Mouse (Mus musculus) mesoderm, embryonic 11.5 days (tissue): ENCODE results near the gene Rmnd1.

Source experiments
- DNase-seq: peaks from one replicate; pipeline ENCODE4 v3.0.0-alpha.2; 2012; ENCODE audit warnings: low read depth, low spot score

The Rmnd1 gene

GRCm38 (mm10) chr10:4391851-4392250 is 40.3 kb downstream of the Rmnd1 start:
- DNase-seq = no peak

- DNase-seq = no peak
Measured at GRCm38 (mm10) chr10:4391076-4391475, 41.1 kb downstream of the Rmnd1 start.

GRCm38 (mm10) chr10:4390550-4390949 is 41.6 kb downstream of the Rmnd1 start:
- DNase-seq = no peak

- no peak for DNase-seq
Measured at GRCm38 (mm10) chr10:4389461-4390112, 42.6 kb downstream of the Rmnd1 start.

- DNase-seq = no peak
Measured at GRCm38 (mm10) chr10:4389036-4389435, 43.2 kb downstream of the Rmnd1 start.

- DNase-seq = peak; percentile 30
Measured at GRCm38 (mm10) chr10:4388384-4388745, 43.8 kb downstream of the Rmnd1 start.

GRCm38 (mm10) chr10:4387701-4388383 is 44.3 kb downstream of the Rmnd1 start, which contains the start of gene Zbtb2:
Gene Zbtb2 (minus strand): TSS chr10:4388108.
- DNase-seq = peak; percentile 73

- DNase-seq = peak; percentile 97
Measured at GRCm38 (mm10) chr10:4386609-4387591, 45.3 kb downstream of the Rmnd1 start.

- no peak for DNase-seq
Measured at GRCm38 (mm10) chr10:4384244-4384643, 47.9 kb downstream of the Rmnd1 start.

GRCm38 (mm10) chr10:4380748-4381147 is 51.4 kb downstream of the Rmnd1 start:
- DNase-seq = no peak

GRCm38 (mm10) chr10:4376931-4377330 is 55.3 kb downstream of the Rmnd1 start:
- no peak for DNase-seq

GRCm38 (mm10) chr10:4376461-4376860 is 55.7 kb downstream of the Rmnd1 start:
- DNase-seq = no peak

GRCm38 (mm10) chr10:4375267-4375666 is 56.9 kb downstream of the Rmnd1 start:
- no peak for DNase-seq

- DNase-seq = no peak
Measured at GRCm38 (mm10) chr10:4374734-4375133, 57.5 kb downstream of the Rmnd1 start.

GRCm38 (mm10) chr10:4374239-4374638 is 57.9 kb downstream of the Rmnd1 start:
- DNase-seq = no peak

- DNase-seq = no peak
Measured at GRCm38 (mm10) chr10:4373558-4373957, 58.6 kb downstream of the Rmnd1 start.

GRCm38 (mm10) chr10:4372011-4372410 is 60.2 kb downstream of the Rmnd1 start:
- peak; percentile 34 for DNase-seq

GRCm38 (mm10) chr10:4370105-4370504 is 62.1 kb downstream of the Rmnd1 start:
- DNase-seq = no peak

GRCm38 (mm10) chr10:4364618-4365017 is 67.6 kb downstream of the Rmnd1 start:
- no peak for DNase-seq

- no peak for DNase-seq
Measured at GRCm38 (mm10) chr10:4357435-4357834, 74.8 kb downstream of the Rmnd1 start.

- no peak for DNase-seq
Measured at GRCm38 (mm10) chr10:4356640-4357039, 75.5 kb downstream of the Rmnd1 start.

GRCm38 (mm10) chr10:4355882-4356451 is 76.2 kb downstream of the Rmnd1 start:
- DNase-seq = no peak
